Mouse (Mus musculus): Measurements from ENCODE around the gene Cacna1b.
A peak's percentile ranks its signal among the peaks of the same experiment; 100 is the strongest.

The Cacna1b gene

GRCm38 (mm10) chr2:24763115-24763557 is at the start of gene Cacna1b:
Cacna1b (minus strand) TSS chr2:24763152.
- no peak for DNase-seq (ENCODE audit: low spot score)

GRCm38 (mm10) chr2:24809746-24810145 is 46.8 kb upstream of the Cacna1b start:
- no peak for DNase-seq (ENCODE audit: low spot score)

GRCm38 (mm10) chr2:24807691-24808090 is 44.7 kb upstream of the Cacna1b start:
- DNase-seq (ENCODE audit: low spot score): no peak

GRCm38 (mm10) chr2:24807036-24807435 is 44.1 kb upstream of the Cacna1b start:
- peak; percentile 22 for DNase-seq (ENCODE audit: low spot score)

- DNase-seq (ENCODE audit: low spot score): peak; percentile 41
These were observed 43.2 kb upstream of the Cacna1b start for GRCm38 (mm10) chr2:24806143-24806542.

- DNase-seq (ENCODE audit: low spot score): no peak
These were observed 42.7 kb upstream of the Cacna1b start for GRCm38 (mm10) chr2:24805621-24806020.

- no peak for DNase-seq (ENCODE audit: low spot score)
These were observed 34.0 kb upstream of the Cacna1b start for GRCm38 (mm10) chr2:24796833-24797457.

GRCm38 (mm10) chr2:24787250-24787649 is 24.3 kb upstream of the Cacna1b start:
- peak; percentile 66 for DNase-seq (ENCODE audit: low spot score)

GRCm38 (mm10) chr2:24781253-24781652 is 18.3 kb upstream of the Cacna1b start:
- no peak for DNase-seq (ENCODE audit: low spot score)

GRCm38 (mm10) chr2:24776831-24777230 is 13.9 kb upstream of the Cacna1b start:
- no peak for DNase-seq (ENCODE audit: low spot score)

- DNase-seq (ENCODE audit: low spot score): no peak
These were observed 13.1 kb upstream of the Cacna1b start for GRCm38 (mm10) chr2:24775951-24776587.

GRCm38 (mm10) chr2:24774832-24775231 is 11.9 kb upstream of the Cacna1b start:
- no peak for DNase-seq (ENCODE audit: low spot score)

GRCm38 (mm10) chr2:24770861-24771260 is 7.9 kb upstream of the Cacna1b start:
- no peak for DNase-seq (ENCODE audit: low spot score)

GRCm38 (mm10) chr2:24762446-24762960 is 449 bp downstream of the Cacna1b start:
- DNase-seq (ENCODE audit: low spot score): no peak

GRCm38 (mm10) chr2:24761923-24762445 is 968 bp downstream of the Cacna1b start:
- no peak for DNase-seq (ENCODE audit: low spot score)

- peak; percentile 42 for DNase-seq (ENCODE audit: low spot score)
These were observed 7.7 kb downstream of the Cacna1b start for GRCm38 (mm10) chr2:24755276-24755675.

- no peak for DNase-seq (ENCODE audit: low spot score)
These were observed 10.4 kb downstream of the Cacna1b start for GRCm38 (mm10) chr2:24752599-24752998.

- DNase-seq (ENCODE audit: low spot score): no peak
These were observed 12.9 kb downstream of the Cacna1b start for GRCm38 (mm10) chr2:24750051-24750450.

- no peak for DNase-seq (ENCODE audit: low spot score)
These were observed 15.1 kb downstream of the Cacna1b start for GRCm38 (mm10) chr2:24747878-24748277.

GRCm38 (mm10) chr2:24739701-24740100 is 23.3 kb downstream of the Cacna1b start:
- no peak for DNase-seq (ENCODE audit: low spot score)

GRCm38 (mm10) chr2:24733157-24733556 is 29.8 kb downstream of the Cacna1b start:
- no peak for DNase-seq (ENCODE audit: low spot score)

GRCm38 (mm10) chr2:24725865-24726264 is 37.1 kb downstream of the Cacna1b start:
- DNase-seq (ENCODE audit: low spot score): no peak
